Mouse (Mus musculus) Patski (cell line): ENCODE results near the gene Best1. TPM values are rescaled to one million over a fixed set of nuclear protein-coding genes. Genes with fewer than 3 reads are reported as not detected.

Experiments used
- ATAC-seq: fragments of 100-300 bp; one replicate; pipeline ENCODE4 v1.8.0; 2021
- CTCF ChIA-PET: fragments of 350-600 bp; sonication (Branson Sonifier 250); formaldehyde crosslinking; loops from one replicate; lab custom pipeline; 2022; ENCODE audit warnings: inconsistent platforms; lab: Charles Lee
- POLR2A ChIA-PET: fragments of 350-600 bp; sonication (Branson Sonifier 250); formaldehyde crosslinking; loops from one replicate; lab custom pipeline; 2022; ENCODE audit warnings: antibody characterized with exemption, inconsistent platforms; lab: Charles Lee
- DNase-seq: peaks from one replicate; pipeline ENCODE4 v3.0.0-alpha.2; 2011; ENCODE audit warnings: low read depth, low spot score
- H3K27me3 ChIP-seq: fragments of 371-371 bp; one replicate; pipeline ENCODE4 v1.5.1; 2021
- CTCF ChIP-seq: fragments of 100-300 bp; IDR thresholded peaks from one replicate; pipeline ENCODE4 v1.5.1; 2021
- in situ Hi-C: fragments of 300-500 bp; cut with MboI; formaldehyde crosslinking; loops from 3 replicates; pipeline ENCODE4 v1.11.1; 2018; ENCODE audit warnings: low pct_unique_long_range_greater_than_20kb, mixed read lengths
- polyA plus RNA-seq: library from polyadenylated mRNA; unstranded; gene quantifications from one replicate; pipeline ENCODE4 v1.2.3, GENCODE M21; 2021

Gene Best1
- polyA plus RNA-seq, 1 experiment from 2014 or later, result not detected

DNA sequence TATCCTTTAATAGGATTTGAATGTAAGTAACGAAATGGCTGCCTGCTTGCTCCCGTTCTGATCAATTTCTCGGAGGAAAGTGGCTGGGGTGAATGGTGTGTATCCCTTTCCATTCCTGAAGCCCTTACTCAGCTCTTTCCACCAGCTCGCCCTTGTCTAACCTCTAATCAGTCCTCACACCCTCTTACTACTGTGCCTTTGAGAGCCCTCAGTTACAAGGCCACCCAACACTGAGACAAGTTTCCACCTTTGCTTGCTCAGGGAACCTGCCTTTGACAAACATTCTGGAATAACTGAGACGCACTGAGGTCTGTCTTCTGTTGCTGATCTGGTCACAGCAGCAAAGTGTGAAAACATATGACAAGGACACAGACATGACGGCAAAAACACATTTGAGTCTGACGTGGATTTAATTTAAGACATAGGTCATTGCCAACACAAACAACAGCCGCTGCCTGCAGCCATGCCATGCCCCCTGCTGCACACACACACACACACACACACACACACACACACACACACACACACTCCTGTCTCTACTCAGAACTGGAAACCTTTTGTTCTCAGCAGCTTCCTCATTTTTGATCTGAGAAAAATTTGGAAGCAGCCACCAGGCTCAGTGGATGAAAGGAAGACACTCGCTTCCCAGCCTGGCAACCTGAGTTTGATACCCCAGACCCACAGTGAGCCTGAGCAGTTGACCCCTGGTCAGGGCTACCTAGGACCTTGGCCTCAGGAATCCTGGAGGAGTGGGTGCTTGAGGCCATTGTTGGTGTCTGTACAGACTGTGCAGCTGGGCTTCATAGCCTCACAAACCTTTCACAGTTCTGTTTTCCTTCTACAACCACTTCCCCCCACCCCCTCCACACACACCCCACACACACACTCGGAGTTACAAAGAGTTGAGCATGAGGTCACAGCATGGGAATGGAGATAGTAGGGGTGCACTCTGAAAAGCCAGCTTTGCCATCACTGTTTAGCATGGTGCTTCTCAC is 58.6 kb downstream of the Best1 start:
- ChIA-PET POLR2A (interaction anchor here (0.6 kb wide), 1 partner anchor 28 kb away, joined by 5 read pairs; no protein-coding TSS in a partner anchor), CTCF (interaction anchor here (1.5 to 3.7 kb wide), 6 partner anchors 9 to 48 kb away, joined by 3 to 17 read pairs (median 8); no protein-coding TSS in a partner anchor)
- no peak for ATAC-seq
- DNase-seq, result no peak
- in situ Hi-C loops, result no loop called here
- no peak for TF ChIP-seq CTCF
- H3K27me3 ChIP-seq, result no peaks in the 10 kb centered on the region

DNA sequence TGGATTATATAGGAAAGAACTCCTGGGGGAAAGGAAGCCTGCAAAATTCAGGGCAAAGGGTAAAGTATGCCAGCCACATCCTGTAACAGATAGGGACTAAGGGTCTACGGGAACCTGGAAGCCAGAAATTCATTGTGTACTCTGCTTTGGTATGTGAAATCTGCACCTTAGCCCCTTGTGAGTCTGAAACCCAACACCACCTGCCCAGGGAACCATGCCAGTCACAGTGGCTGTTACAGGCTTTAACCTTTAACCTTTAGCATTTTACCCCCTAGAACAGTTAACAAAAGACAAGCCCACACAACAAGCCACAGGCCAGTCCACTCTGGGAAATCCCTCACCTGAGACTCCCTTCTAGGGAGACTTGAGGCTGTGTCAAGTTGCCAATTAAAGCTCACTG is 59.6 kb downstream of the Best1 start:
- in situ Hi-C loops, result no loop called here

DNA sequence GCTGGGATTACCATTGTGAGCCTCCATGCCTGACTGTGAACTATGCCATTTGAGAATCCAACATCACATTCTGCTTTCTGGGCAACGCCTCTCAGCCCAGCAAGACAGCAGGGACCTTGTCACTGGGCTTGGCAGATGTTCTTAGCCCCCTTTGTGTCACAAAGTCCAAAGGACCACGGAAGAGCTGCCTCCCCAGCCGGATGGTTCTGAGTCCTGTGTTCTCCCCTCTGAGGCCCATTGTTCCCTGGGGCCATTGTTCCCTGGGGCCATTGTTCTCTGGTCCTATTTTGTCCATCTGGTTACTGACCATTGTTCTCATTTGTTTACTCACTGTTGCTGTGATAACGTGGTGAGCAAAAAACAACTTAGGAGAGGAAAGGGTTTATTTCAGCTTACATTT is 60.5 kb downstream of the Best1 start:
- TF ChIP-seq CTCF, result no peak
- DNase-seq (no peak), ATAC-seq (no peak)
- ChIA-PET CTCF (no interaction called here), POLR2A (interaction anchor here (1.3 kb wide), 1 partner anchor 242 kb away, joined by 3 read pairs; the partner anchor contains the start of gene Fads1)
- no peaks in the 10 kb centered on the region for H3K27me3 ChIP-seq
- in situ Hi-C loops, result no loop called here

More for the DNA sequence above, 59.6 kb downstream of the Best1 start:
- no peak for TF ChIP-seq CTCF
- ChIA-PET CTCF (interaction anchor here (2.5 to 3.1 kb wide), 2 partner anchors 21 to 49 kb away, joined by 7 to 12 read pairs; no protein-coding TSS in a partner anchor), POLR2A (interaction anchor here (0.6 kb wide), 1 partner anchor 27 kb away, joined by 5 read pairs; no protein-coding TSS in a partner anchor)
- ATAC-seq (no peak), DNase-seq (no peak)
- no peaks in the 10 kb centered on the region for H3K27me3 ChIP-seq

DNA sequence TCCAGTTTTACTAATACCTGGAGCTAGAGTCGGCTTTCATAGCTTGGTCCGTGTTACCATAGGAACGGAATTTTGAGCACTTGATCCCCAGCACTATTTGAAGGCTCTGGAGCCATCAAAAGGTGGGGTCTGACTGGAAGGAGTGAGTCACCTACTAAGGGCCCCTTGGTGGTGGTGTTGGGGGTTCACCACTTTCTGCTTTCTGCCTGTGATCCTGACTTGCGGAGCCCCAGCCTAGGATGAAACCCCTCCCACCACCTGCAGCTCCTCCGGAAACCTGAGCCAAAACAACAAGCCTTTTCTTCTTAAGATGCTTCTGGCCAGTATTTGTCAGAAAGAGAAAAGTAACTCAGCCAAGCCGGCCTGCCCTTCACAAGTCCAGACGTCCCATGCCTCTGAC is 61.6 kb downstream of the Best1 start:
- H3K27me3 ChIP-seq, result no peaks in the 10 kb centered on the region
- in situ Hi-C loops, result no loop called here
- ChIA-PET POLR2A (interaction anchor here (1.3 kb wide), 1 partner anchor 243 kb away, joined by 3 read pairs; the partner anchor contains the start of gene Fads1), CTCF (interaction anchor here (0.7 to 1.4 kb wide), 4 partner anchors 13 to 120 kb away, joined by 3 to 4 read pairs (median 3); no protein-coding TSS in a partner anchor)
- no peak for ATAC-seq
- DNase-seq, result no peak
- TF ChIP-seq CTCF, result no peak

DNA sequence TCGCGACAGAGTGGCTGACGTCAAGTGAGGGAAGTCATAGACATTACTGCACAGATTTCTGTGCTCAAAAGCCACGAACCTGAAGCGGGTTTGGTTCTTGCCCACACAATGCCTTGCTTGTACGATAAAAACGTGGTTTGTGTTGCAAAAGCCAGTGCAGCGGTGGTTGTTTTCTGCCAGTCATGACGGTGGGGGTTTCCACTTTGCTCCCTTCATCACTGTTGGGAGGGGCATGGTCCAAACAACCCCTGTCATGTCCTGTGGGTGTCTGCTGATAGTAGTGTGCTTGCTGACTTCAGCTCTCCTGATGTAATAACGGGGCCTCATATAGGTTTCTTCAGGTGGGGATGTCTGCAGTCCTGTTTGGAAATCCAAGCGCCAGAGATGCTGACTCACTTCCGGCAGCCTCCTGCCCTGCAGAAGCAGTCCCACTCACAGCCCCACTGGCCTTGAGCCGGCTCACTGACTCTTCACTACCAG is 62.6 kb downstream of the Best1 start:
- ATAC-seq (no peak), DNase-seq (no peak)
- TF ChIP-seq CTCF, result no peak
- in situ Hi-C loops, result no loop called here
- ChIA-PET POLR2A (no interaction called here), CTCF (interaction anchor here (0.7 to 1.4 kb wide), 5 partner anchors 13 to 121 kb away, joined by 3 to 4 read pairs (median 3); no protein-coding TSS in a partner anchor)
- H3K27me3 ChIP-seq, result no peaks in the 10 kb centered on the region

DNA sequence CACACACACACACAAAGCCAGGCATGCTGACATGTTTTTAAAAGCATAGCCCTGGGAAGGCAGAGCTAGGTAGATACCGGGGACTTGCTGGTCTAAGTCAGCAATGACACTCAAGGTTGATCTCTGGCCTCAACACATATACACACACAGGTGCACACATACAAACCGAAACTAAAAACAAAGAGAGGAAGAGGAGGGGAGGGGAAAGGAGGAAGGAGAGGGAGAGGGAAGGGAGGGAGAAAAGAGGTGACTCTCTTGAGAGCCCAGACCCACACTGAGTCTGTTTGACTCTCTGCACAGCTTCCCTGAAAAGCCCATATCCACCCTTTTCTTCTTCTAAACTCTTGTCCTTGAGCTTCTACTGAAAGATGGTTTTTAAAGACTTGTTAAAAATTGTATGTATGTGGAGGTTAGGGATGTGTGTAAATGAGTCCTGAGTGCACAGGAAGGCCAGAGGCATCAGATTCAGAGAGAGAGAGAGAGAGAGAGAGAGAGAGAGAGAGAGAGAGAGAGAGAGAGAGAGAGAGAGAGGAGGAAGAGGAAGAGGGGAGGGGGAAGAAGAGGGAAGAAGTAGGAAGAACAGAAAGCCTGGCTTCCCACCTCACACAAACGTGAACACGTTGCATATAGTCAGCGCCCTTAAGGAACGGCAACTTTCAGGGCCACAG is 63.1 kb downstream of the Best1 start:
- DNase-seq, result no peak
- no peaks in the 10 kb centered on the region for H3K27me3 ChIP-seq
- no peak for ATAC-seq
- CTCF ChIA-PET, result interaction anchor here (1.0 kb wide), 1 partner anchor 13 kb away, joined by 3 read pairs; no protein-coding TSS in a partner anchor
- in situ Hi-C loops, result no loop called here
- no peak for TF ChIP-seq CTCF
- POLR2A ChIA-PET, result interaction anchor here (0.6 kb wide), 3 partner anchors 21 to 1093 kb away, joined by 4 to 6 read pairs (median 4); no protein-coding TSS in a partner anchor

DNA sequence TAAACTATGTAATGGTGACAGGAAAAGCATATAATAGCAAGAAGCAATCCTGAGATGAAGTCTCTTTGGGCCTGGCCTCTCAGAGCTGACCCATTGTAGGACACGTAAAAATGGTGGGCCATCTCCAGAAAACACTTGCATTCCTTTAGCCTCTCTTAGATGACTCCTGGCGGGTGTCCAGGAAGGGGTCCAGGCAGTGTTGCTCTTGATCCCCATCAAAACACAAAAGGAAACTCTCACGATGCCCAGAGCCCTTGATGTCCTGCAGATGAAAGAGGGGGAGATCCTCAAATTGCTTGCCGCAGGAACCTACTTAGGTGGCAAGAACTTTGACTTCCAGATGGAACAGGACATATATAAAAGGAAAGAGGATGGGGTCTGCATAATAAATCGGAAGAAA is 64.0 kb downstream of the Best1 start:
- ATAC-seq, result no peak
- H3K27me3 ChIP-seq, result no peaks in the 10 kb centered on the region
- no peak for DNase-seq
- ChIA-PET CTCF (no interaction called here), POLR2A (interaction anchor here (1.3 to 1.4 kb wide), 2 partner anchors 15 to 47 kb away, joined by 3 to 4 read pairs; no protein-coding TSS in a partner anchor)
- in situ Hi-C loops, result no loop called here
- TF ChIP-seq CTCF, result no peak

DNA sequence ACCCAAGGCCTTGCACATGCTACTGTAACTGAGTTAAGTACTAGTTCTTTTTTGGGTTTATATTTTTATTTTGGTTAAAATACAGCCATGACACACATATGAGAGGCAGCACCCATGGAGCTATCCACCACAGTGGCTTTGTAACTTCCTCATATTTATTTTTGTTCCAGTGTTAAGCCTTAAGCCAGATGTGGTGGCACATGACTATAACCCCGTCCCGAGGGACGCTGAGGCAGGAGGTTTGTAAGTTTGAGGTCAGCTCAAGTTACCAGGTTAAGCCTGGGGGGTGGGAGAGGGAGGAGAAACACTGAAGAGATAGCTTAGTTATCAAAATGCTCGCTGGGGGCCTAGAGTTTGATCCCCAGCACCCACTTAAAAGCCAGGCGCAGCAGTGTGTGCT is 64.9 kb downstream of the Best1 start:
- no peak for TF ChIP-seq CTCF
- POLR2A ChIA-PET, result interaction anchor here (0.9 to 1.4 kb wide), 4 partner anchors 8 to 99 kb away, joined by 3 to 4 read pairs (median 3); no protein-coding TSS in a partner anchor
- H3K27me3 ChIP-seq, result no peaks in the 10 kb centered on the region
- CTCF ChIA-PET, result interaction anchor here (0.7 to 4.9 kb wide), 3 partner anchors 8 to 45 kb away, joined by 3 to 17 read pairs (median 3); no protein-coding TSS in a partner anchor
- in situ Hi-C loops, result no loop called here
- DNase-seq, result no peak
- ATAC-seq, result no peak

Other genes with a start within 250 kb of the Best1 start
- gene Scgb2a2, start 154.1 kb downstream of the Best1 start, polyA plus RNA-seq, result not detected
- gene Incenp, start 102.1 kb downstream of the Best1 start, polyA plus RNA-seq, result 72.8 TPM
- gene Fth1, start 21.0 kb downstream of the Best1 start, polyA plus RNA-seq, result 2,141 TPM
- 0.71 TPM for gene Rab3il1, start within 50 bp of the Best1 start, polyA plus RNA-seq
- 227 TPM for gene Fads3, start 39.9 kb upstream of the Best1 start, polyA plus RNA-seq
- 219 TPM for gene Fads2, start 100.1 kb upstream of the Best1 start, polyA plus RNA-seq
- gene Fads1, start 181.3 kb upstream of the Best1 start, polyA plus RNA-seq, result 171 TPM
- 211 TPM for gene Tmem258, start 202.4 kb upstream of the Best1 start, polyA plus RNA-seq
- 22.0 TPM for gene Fen1, start 202.5 kb upstream of the Best1 start, polyA plus RNA-seq
- 0.45 TPM for gene Myrf, start 239.1 kb upstream of the Best1 start, polyA plus RNA-seq